Mouse (Mus musculus) lung, postnatal 0 days (tissue): ENCODE results near the gene Slc25a21.

Experiments used
- CTCF ChIP-seq: IDR thresholded peaks from 2 replicates; pipeline ENCODE4 v1.5.1; 2016; ENCODE audit warnings: antibody characterized with exemption, mild to moderate bottlenecking
- EP300 ChIP-seq: IDR thresholded peaks from 2 replicates; pipeline ENCODE4 v1.6.1; 2016; ENCODE audit warnings: antibody characterized with exemption, mild to moderate bottlenecking, control low read depth

DNA sequence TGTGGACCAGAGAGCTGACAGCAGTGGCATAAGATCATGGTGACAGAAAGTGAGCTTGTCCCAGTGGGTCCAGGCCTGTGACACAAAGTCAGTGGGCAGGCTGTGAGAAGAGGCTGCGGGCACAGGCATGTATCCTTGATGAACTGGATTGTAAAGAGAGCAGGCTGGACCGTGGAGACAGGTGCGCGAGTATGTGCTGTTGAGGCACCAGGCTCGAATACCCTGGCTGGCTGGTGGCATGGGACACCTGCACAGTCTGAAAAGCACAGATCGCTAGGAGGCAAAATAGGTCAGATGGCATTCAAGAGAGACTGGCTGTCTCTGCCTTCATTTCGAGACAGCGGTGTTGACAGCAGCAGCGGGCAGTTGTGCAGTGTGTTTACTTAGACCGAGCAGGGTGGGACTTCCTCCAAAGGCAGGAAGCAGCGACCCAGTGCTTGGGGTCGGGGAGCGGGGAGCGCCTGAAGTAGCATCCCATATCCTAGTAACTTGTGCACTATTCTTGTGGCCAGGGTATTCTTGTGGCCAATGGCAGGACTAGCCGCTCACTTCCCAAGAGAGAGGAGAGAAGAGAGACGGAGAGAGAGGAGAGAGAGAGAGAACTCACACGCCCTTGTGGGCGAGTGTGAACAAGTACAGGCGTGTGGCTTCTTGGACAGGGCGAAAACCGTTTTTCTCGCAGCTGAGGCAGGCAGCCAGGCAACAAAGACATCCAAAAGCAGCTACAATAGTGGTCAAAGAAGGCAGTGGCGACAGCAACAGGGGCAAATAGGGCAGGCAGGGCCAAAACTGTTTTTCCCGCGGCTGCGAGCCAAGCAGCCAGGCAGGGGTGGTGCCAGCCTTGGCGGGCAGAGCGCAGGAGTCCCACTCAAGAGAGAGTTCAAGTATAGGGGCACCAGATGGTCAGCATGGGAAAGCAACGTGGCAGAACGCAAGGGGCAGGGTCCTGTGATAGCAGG is 14.4 kb upstream of the Slc25a21 start:
- no peak for TF ChIP-seq CTCF
- no peak for TF ChIP-seq EP300
